Mouse (Mus musculus): Measurements from ENCODE around the gene 1700088E04Rik. TPM values are rescaled to one million over a fixed set of nuclear protein-coding genes. Genes with fewer than 3 reads are reported as not detected.

The 1700088E04Rik gene
- polyA plus RNA-seq, 2 experiments: 4.7 to 7.1 TPM

DNA sequence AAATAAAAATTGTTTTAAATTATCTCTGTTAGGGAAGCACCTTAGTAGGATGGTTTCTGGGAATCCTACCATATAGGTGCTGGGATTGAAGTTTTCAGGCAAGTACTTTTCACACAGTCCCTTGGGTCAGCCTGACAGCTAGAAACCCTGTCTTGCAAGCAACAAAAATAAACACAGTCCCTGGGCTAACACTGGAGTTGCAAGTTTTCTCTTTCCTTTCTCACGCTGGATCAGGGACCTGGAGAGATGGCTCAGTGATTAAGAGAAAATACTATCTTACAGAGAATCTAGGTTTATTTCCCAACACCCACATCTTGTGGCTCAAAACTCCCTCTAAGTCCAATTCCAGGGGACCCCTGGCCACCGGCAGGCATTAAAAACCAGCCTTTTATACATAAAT lies 43.9 kb downstream of the 1700088E04Rik start:
- Histone ChIP-seq H3K4me3 (replicated peaks; ENCODE audit: low read length) (no peak overlapping the region), H3K27me3 (ENCODE audit: control insufficient read depth, insufficient read depth, low read length) (no peaks in the 10 kb centered on the region), H3K9ac (ENCODE audit: low read depth, low read length, severe bottlenecking) (no peak overlapping the region), H3K36me3 (ENCODE audit: control insufficient read depth, insufficient read depth, low read length) (peaks cover 41% of the 10 kb centered on the region), H3K9me3 (ENCODE audit: control insufficient read depth, low read length) (no peaks in the 10 kb centered on the region), H3K4me2 (replicated peaks; ENCODE audit: low read depth, low read length, severe bottlenecking) (no peak overlapping the region), H3K4me1 (ENCODE audit: control insufficient read depth, insufficient read depth, low read length) (peaks cover 8% of the 10 kb centered on the region), H3K27ac (replicated peaks; ENCODE audit: low read depth, low read length) (peak overlapping the region; percentile 58)
- ATAC-seq (ENCODE audit: low FRiP score, low read depth) (no peak), DNase-seq (ENCODE audit: low spot score) (no peak)
- TF ChIP-seq POLR2A (IDR thresholded peaks at IDR 0.05; ENCODE audit: borderline replicate concordance, extremely low read depth, insufficient read depth, insufficient read length): no peak
- WGBS: 25% methylated on average over 2 of the region's 2 CpGs

DNA sequence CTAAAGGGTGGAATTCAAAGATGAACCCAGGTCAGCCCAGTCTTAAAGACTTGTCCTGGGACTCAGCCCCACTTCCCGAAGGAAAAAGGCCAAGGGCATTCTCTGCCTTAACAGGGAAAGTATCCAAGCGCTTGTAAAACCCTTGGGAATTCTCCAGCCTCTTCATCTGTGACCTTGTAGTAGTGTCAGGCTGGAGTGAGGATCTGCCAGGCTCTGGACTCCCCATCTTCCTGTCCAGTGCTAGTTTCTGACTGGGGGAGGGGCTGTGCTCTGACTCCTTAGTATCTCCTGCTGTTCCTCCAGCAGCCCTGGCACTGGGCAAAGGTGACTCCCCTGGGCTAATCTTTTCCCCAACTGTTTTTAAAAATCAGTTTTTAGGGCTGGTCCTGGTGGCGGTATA lies 44.5 kb downstream of the 1700088E04Rik start:
- Histone ChIP-seq H3K36me3 (ENCODE audit: control insufficient read depth, insufficient read depth, low read length) (peaks cover 46% of the 10 kb centered on the region), H3K4me2 (replicated peaks; ENCODE audit: low read depth, low read length, severe bottlenecking) (no peak overlapping the region), H3K27ac (replicated peaks; ENCODE audit: low read depth, low read length) (no peak overlapping the region), H3K9me3 (ENCODE audit: control insufficient read depth, low read length) (no peaks in the 10 kb centered on the region), H3K4me1 (ENCODE audit: control insufficient read depth, insufficient read depth, low read length) (peaks cover 4% of the 10 kb centered on the region), H3K4me3 (replicated peaks; ENCODE audit: low read length) (no peak overlapping the region), H3K27me3 (ENCODE audit: control insufficient read depth, insufficient read depth, low read length) (no peaks in the 10 kb centered on the region), H3K9ac (ENCODE audit: low read depth, low read length, severe bottlenecking) (no peak overlapping the region)
- DNase-seq (ENCODE audit: low spot score): no peak
- TF ChIP-seq POLR2A (IDR thresholded peaks at IDR 0.05; ENCODE audit: borderline replicate concordance, extremely low read depth, insufficient read depth, insufficient read length): no peak
- WGBS: 70% methylated on average over 3 of the region's 3 CpGs
- no peak for ATAC-seq (ENCODE audit: low FRiP score, low read depth)

DNA sequence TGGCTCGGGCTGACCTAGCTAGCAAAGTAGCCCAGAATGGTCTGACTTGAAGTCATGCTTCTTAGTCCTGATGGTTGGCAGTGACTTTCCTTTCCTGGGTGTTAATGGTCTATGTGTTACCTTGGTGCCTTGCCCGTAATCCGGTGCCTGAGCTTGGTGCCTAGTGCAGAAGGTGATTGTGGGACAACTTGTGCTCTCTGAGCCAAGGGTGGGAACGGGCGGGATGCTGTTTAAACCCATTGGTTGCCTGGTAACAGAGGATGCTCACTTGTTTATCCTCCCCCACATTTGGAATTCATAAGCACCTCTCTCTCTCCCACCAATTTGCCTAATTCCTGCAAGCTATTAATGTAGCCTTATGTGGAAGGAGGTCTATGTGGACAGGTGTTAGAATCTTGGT lies 45.6 kb downstream of the 1700088E04Rik start:
- peaks cover 4% of the 10 kb centered on the region for H3K4me1 ChIP-seq (ENCODE audit: control insufficient read depth, insufficient read depth, low read length)
- no peaks in the 10 kb centered on the region for H3K9me3 ChIP-seq (ENCODE audit: control insufficient read depth, low read length)
- no peak overlapping the region for H3K27ac ChIP-seq (replicated peaks; ENCODE audit: low read depth, low read length)
- H3K36me3 ChIP-seq (ENCODE audit: control insufficient read depth, insufficient read depth, low read length): peaks cover 57% of the 10 kb centered on the region
- no peak overlapping the region for H3K4me3 ChIP-seq (replicated peaks; ENCODE audit: low read length)
- no peaks in the 10 kb centered on the region for H3K27me3 ChIP-seq (ENCODE audit: control insufficient read depth, insufficient read depth, low read length)
- no peak overlapping the region for H3K9ac ChIP-seq (ENCODE audit: low read depth, low read length, severe bottlenecking)
- no peak for TF ChIP-seq POLR2A (IDR thresholded peaks at IDR 0.05; ENCODE audit: borderline replicate concordance, extremely low read depth, insufficient read depth, insufficient read length)
- ATAC-seq (ENCODE audit: low FRiP score, low read depth): no peak
- no peak for DNase-seq (ENCODE audit: low spot score)
- no peak overlapping the region for H3K4me2 ChIP-seq (replicated peaks; ENCODE audit: low read depth, low read length, severe bottlenecking)
- WGBS: 95% methylated on average over 5 of the region's 5 CpGs

- 68% methylated on average over 7 of the region's 7 CpGs for whole genome bisulfite sequencing
- Histone ChIP-seq H3K4me1 (ENCODE audit: control insufficient read depth, insufficient read depth, low read length) (peaks cover 4% of the 10 kb centered on the region), H3K9ac (ENCODE audit: low read depth, low read length, severe bottlenecking) (no peak overlapping the region), H3K9me3 (ENCODE audit: control insufficient read depth, low read length) (no peaks in the 10 kb centered on the region), H3K27ac (replicated peaks; ENCODE audit: low read depth, low read length) (no peak overlapping the region), H3K27me3 (ENCODE audit: control insufficient read depth, insufficient read depth, low read length) (no peaks in the 10 kb centered on the region), H3K4me3 (replicated peaks; ENCODE audit: low read length) (no peak overlapping the region), H3K4me2 (replicated peaks; ENCODE audit: low read depth, low read length, severe bottlenecking) (no peak overlapping the region), H3K36me3 (ENCODE audit: control insufficient read depth, insufficient read depth, low read length) (peaks cover 78% of the 10 kb centered on the region)
- TF ChIP-seq POLR2A (IDR thresholded peaks at IDR 0.05; ENCODE audit: borderline replicate concordance, extremely low read depth, insufficient read depth, insufficient read length): no peak
- ATAC-seq (ENCODE audit: low FRiP score, low read depth) (no peak), DNase-seq (ENCODE audit: low spot score) (no peak)
Observed at GRCm38 (mm10) chr15:79093083-79093839, 47.8 kb downstream of the 1700088E04Rik start.

GRCm38 (mm10) chr15:79092284-79092683 lies 48.8 kb downstream of the 1700088E04Rik start:
- ATAC-seq (ENCODE audit: low FRiP score, low read depth) (no peak), DNase-seq (ENCODE audit: low spot score) (no peak)
- no peak overlapping the region for H3K27ac ChIP-seq (replicated peaks; ENCODE audit: low read depth, low read length)
- H3K4me1 ChIP-seq (ENCODE audit: control insufficient read depth, insufficient read depth, low read length): no peaks in the 10 kb centered on the region; the same call in 1 of the 2 replicates
- no peak overlapping the region for H3K9ac ChIP-seq (ENCODE audit: low read depth, low read length, severe bottlenecking)
- no peak for TF ChIP-seq POLR2A (IDR thresholded peaks at IDR 0.05; ENCODE audit: borderline replicate concordance, extremely low read depth, insufficient read depth, insufficient read length)
- 91% methylated on average over 6 of the region's 6 CpGs for WGBS
- H3K36me3 ChIP-seq (ENCODE audit: control insufficient read depth, insufficient read depth, low read length): peaks cover 87% of the 10 kb centered on the region
- no peak overlapping the region for H3K4me3 ChIP-seq (replicated peaks; ENCODE audit: low read length)
- no peaks in the 10 kb centered on the region for H3K27me3 ChIP-seq (ENCODE audit: control insufficient read depth, insufficient read depth, low read length)
- no peak overlapping the region for H3K4me2 ChIP-seq (replicated peaks; ENCODE audit: low read depth, low read length, severe bottlenecking)
- H3K9me3 ChIP-seq (ENCODE audit: control insufficient read depth, low read length): no peaks in the 10 kb centered on the region

Measured in limb, embryonic 14.5 days (tissue).